In the genomic region with DNA sequence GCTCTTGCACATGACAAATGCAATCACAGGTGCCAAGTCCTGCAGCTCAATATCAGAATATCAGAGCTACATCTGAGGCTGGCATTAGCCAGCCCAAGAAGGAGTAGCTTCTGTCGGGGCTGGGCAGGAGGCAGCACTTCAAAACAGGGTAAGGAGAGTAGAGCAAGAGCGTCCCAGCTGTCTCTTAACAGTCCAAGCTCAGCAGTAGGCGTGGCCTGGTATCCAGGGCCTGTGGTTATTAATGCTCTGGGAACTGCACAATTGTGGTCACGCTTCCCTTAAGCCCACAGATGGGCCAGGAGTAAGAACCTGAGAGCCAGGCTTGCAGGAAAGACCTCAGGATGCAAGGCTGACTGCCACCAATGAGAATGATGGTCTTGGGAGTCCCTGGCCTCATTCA, we compare ENCODE assay signal across 10 mouse cellular contexts. TPM values are rescaled to one million over a fixed set of nuclear protein-coding genes. Genes with fewer than 3 reads are reported as not detected.
DNase-seq lines count a peak whose midpoint lies in the region; ATAC-seq and TF ChIP-seq lines count a peak whose summit lies in the region.
"Had no signal": no experiment of that assay in that cellular context is flagged by ENCODE, and none has a peak within 500 bp of the region (broad histone marks: within the 10 kb centered on the region; RNA-seq: fewer than 3 reads in every experiment).

No protein-coding gene starts in this region.

- no peaks in the 10 kb centered on the region for H3K27me3 ChIP-seq in forebrain, embryonic 13.5 days
- H3K27me3 ChIP-seq in forebrain, embryonic 11.5 days (ENCODE audit: control insufficient read depth, insufficient read depth, low read length) = no peaks in the 10 kb centered on the region
- H3K27me3 ChIP-seq in myocyte (ENCODE audit: control insufficient read depth, insufficient read depth, insufficient read length) = no peaks in the 10 kb centered on the region
- H3K27me3 ChIP-seq: liver, embryonic 13.5 days had no signal

- H3K4me1 ChIP-seq in forebrain, embryonic 13.5 days = peaks cover 45% of the 10 kb centered on the region
- H3K4me1 ChIP-seq in forebrain, embryonic 11.5 days (replicated peaks; ENCODE audit: control insufficient read depth, insufficient read depth, low read length) = peaks cover 15% of the 10 kb centered on the region; the same call in 1 of the 2 replicates

- H3K79me2 ChIP-seq in myocyte (ENCODE audit: control insufficient read depth, insufficient read depth) = no peaks in the 10 kb centered on the region

- H3K36me3 ChIP-seq in forebrain, embryonic 13.5 days (ENCODE audit: poor library complexity, severe bottlenecking) = no peaks in the 10 kb centered on the region
- H3K36me3 ChIP-seq in forebrain, embryonic 11.5 days (ENCODE audit: control insufficient read depth, insufficient read depth, low read length) = no peaks in the 10 kb centered on the region
- no peaks in the 10 kb centered on the region for H3K36me3 ChIP-seq in myocyte (ENCODE audit: control insufficient read depth, insufficient read depth)
- H3K36me3 ChIP-seq: liver, embryonic 13.5 days had no signal

- 45% methylated on average over 4 of the region's 4 CpGs for WGBS in forebrain, embryonic 13.5 days
- WGBS in forebrain, embryonic 11.5 days = 64% methylated on average over 4 of the region's 4 CpGs

- intact Hi-C loops in left cerebral cortex, adult 2 months (cut with DNase I) = no loop called here

- no peak overlapping the region for H3K9ac ChIP-seq in forebrain, embryonic 13.5 days
- H3K9ac ChIP-seq in forebrain, embryonic 11.5 days (ENCODE audit: low read length) = no peak overlapping the region
- H3K9ac ChIP-seq: liver, embryonic 13.5 days had no signal

- no peak overlapping the region for H3ac ChIP-seq in myocyte (ENCODE audit: control insufficient read depth, insufficient read length)

- no peak for TF ChIP-seq POLR2A in myocyte (IDR thresholded peaks at IDR 0.05; ENCODE audit: insufficient read length, low read depth)

- ATAC-seq in forebrain, embryonic 13.5 days = no peak
- no peak for ATAC-seq in forebrain, embryonic 11.5 days (replicated peaks; ENCODE audit: low FRiP score)

- no peak overlapping the region for H3K4me2 ChIP-seq in forebrain, embryonic 13.5 days
- no peak overlapping the region for H3K4me2 ChIP-seq in forebrain, embryonic 11.5 days (ENCODE audit: low read depth, low read length, severe bottlenecking)
- H3K4me2 ChIP-seq in myocyte (ENCODE audit: low read depth) = peak overlapping the region; percentile 60
- H3K4me2 ChIP-seq: liver, embryonic 13.5 days had no signal

- H3K27ac ChIP-seq in forebrain, embryonic 13.5 days = 0 out of 2 replicates have a peak overlapping the region, but pooled peaks have one; percentile 12
- H3K27ac ChIP-seq in forebrain, embryonic 11.5 days (ENCODE audit: low read depth, low read length) = no peak overlapping the region
- H3K27ac ChIP-seq in left cerebral cortex, adult 2 months = peak overlapping the region; percentile 36; the same call in 1 of the 2 replicates
- H3K27ac ChIP-seq: liver, embryonic 13.5 days had no signal

- no peak overlapping the region for H3K4me3 ChIP-seq in forebrain, embryonic 13.5 days
- no peak overlapping the region for H3K4me3 ChIP-seq in forebrain, embryonic 11.5 days (ENCODE audit: low read depth, low read length)
- H3K4me3 ChIP-seq in left cerebral cortex, adult 2 months = no peak overlapping the region
- no peak overlapping the region for H3K4me3 ChIP-seq in myocyte
- H3K4me3 ChIP-seq: liver, embryonic 13.5 days had no signal

- no peaks in the 10 kb centered on the region for H3K9me3 ChIP-seq in forebrain, embryonic 13.5 days (replicated peaks)
- no peaks in the 10 kb centered on the region for H3K9me3 ChIP-seq in forebrain, embryonic 11.5 days (ENCODE audit: control insufficient read depth, low read length)
- H3K9me3 ChIP-seq: liver, embryonic 13.5 days had no signal

- no peak for TF ChIP-seq CTCF in left cerebral cortex, adult 2 months (IDR thresholded peaks at IDR 0.05)

- no peak for DNase-seq in forebrain, embryonic 11.5 days (ENCODE audit: low spot score)
- DNase-seq in left cerebral cortex, adult 2 months (ENCODE audit: extremely low spot score in 1 of 2, low spot score in 2 of 2) = no peak
- DNase-seq in left cerebral cortex, adult 18-20 months (ENCODE audit: low spot score in 2 of 2) = no peak
- DNase-seq in fibroblast of lung, adult 2 months (ENCODE audit: low read depth) = peak; percentile 73
- no peak for DNase-seq in frontal cortex, postnatal 36 days (ENCODE audit: low spot score in 2 of 2)
- DNase-seq in ovary, postnatal 36 days (ENCODE audit: low spot score) = no peak
- DNase-seq: kidney, adult 18-20 months; liver, embryonic 13.5 days had no signal

TF ChIP-seq in myocyte, 11 proteins besides CTCF, POLR2A, EP300 and RAD21:
- TF ChIP-seq TCF12 (IDR thresholded peaks at IDR 0.05; ENCODE audit: insufficient read depth, poor library complexity, severe bottlenecking) = no peak
- peak; percentile 21 to 79 (median 71) for TF ChIP-seq MYOD1 (IDR thresholded peaks at IDR 0.05; ENCODE audit: control insufficient read depth in 1 of 3, insufficient read length in 2 of 3, low read depth in 2 of 3)
- peak; percentile 19 for TF ChIP-seq TCF3 (IDR thresholded peaks at IDR 0.05; ENCODE audit: insufficient read length, low read depth)
- peak; percentile 34 to 83 (median 71) for TF ChIP-seq MYOG (IDR thresholded peaks at IDR 0.05; ENCODE audit: control insufficient read depth in 1 of 3, insufficient read depth in 1 of 3, insufficient read length in 2 of 3, low read depth in 2 of 3)
- no peak for TF ChIP-seq CEBPB (IDR thresholded peaks at IDR 0.05; ENCODE audit: insufficient read depth, poor library complexity, severe bottlenecking)
- no peak for TF ChIP-seq USF1 (IDR thresholded peaks at IDR 0.05; ENCODE audit: low read depth)
- TF ChIP-seq SRF (IDR thresholded peaks at IDR 0.05; ENCODE audit: control insufficient read depth, insufficient read length, low read depth) = no peak
- no peak for TF ChIP-seq POLR2AphosphoS2 (IDR thresholded peaks at IDR 0.05; ENCODE audit: insufficient read length, low read depth)

RNA-seq across cellular contexts. Expression of gene Arl6ip4, which starts 59.2 kb away (rescaled TPM):
- 80.8 and 83.0 TPM in 2 replicates for polyA plus RNA-seq in forebrain, embryonic 13.5 days (2015; fragmentation: Nextera tagmentation; extraction: Ambion mirVana)
- 108 and 110 TPM in 2 replicates for polyA plus RNA-seq in forebrain, embryonic 11.5 days (2014; fragmentation: Nextera tagmentation; extraction: Ambion mirVana)
- total RNA-seq in left cerebral cortex, adult 2 months (2021) = 10 to 100 TPM; 46.7 to 52.1 TPM
- 10 to 100 TPM; 60.7 to 65.3 TPM for total RNA-seq in left cerebral cortex, adult 18-20 months (2021)
- 55.0 TPM for polyA plus RNA-seq in myocyte (2012; fragmentation: generic; extraction: Trizol)
